Mouse (Mus musculus) cortical plate, adult 2 months (tissue): Measurements from ENCODE around the gene Zfhx3.

Experiments used
- CTCF ChIP-seq: fragments of 200-500 bp; IDR thresholded peaks from 2 replicates; pipeline ENCODE4 v1.5.1; 2011; ENCODE audit warnings: mild to moderate bottlenecking, control low read depth, low read length; ENCODE audit not compliant: insufficient read depth; ENCODE audit errors: extremely low read depth
- POLR2A ChIP-seq: fragments of 200-500 bp; IDR thresholded peaks from 2 replicates; pipeline ENCODE4 v1.6.1; 2011; ENCODE audit warnings: mild to moderate bottlenecking, low read length, control low read depth; ENCODE audit not compliant: insufficient read depth; ENCODE audit errors: extremely low read depth

GRCm38 (mm10) chr8:108478131-108478530 lies 535.7 kb downstream of the Zfhx3 start:
- TF ChIP-seq CTCF: no peak
- TF ChIP-seq POLR2A: no peak
